Mouse (Mus musculus) kidney, adult 2 months (tissue): ENCODE data around the gene Aco2. TPM values are rescaled to one million over a fixed set of nuclear protein-coding genes. Genes with fewer than 3 reads are reported as not detected.

Experiments used
- DNase-seq: peaks from one replicate; pipeline ENCODE4 v3.0.0; 2021
- H3K27ac ChIP-seq: fragments of 200-500 bp; 2 replicates; pipeline ENCODE4 v1.5.1; 2012; ENCODE audit warnings: low read depth, low read length, control low read depth, inconsistent platforms; ENCODE audit not compliant: insufficient read depth
- H3K27me3 ChIP-seq: fragments of 200-500 bp; replicated peaks from 2 replicates; pipeline ENCODE4 v1.6.1; 2012; ENCODE audit warnings: mild to moderate bottlenecking, moderate library complexity, low read length, inconsistent platforms; ENCODE audit not compliant: control insufficient read depth, insufficient read depth
- H3K36me3 ChIP-seq: fragments of 200-500 bp; 2 replicates; pipeline ENCODE4 v1.6.1; 2012; ENCODE audit warnings: mild to moderate bottlenecking, moderate library complexity, low read length, inconsistent platforms; ENCODE audit not compliant: control insufficient read depth, insufficient read depth
- H3K4me1 ChIP-seq: fragments of 200-500 bp; 2 replicates; pipeline ENCODE4 v1.6.1; 2011; ENCODE audit warnings: low read length; ENCODE audit not compliant: control insufficient read depth, insufficient read depth
- H3K4me3 ChIP-seq: fragments of 200-500 bp; 2 replicates; pipeline ENCODE4 v1.5.1; 2011; ENCODE audit warnings: mild to moderate bottlenecking, low read depth, low read length, control low read depth; ENCODE audit not compliant: insufficient read depth
- CTCF ChIP-seq: fragments of 200-500 bp; conservative IDR thresholded peaks from 2 replicates; pipeline ENCODE4 v1.5.1; 2011; ENCODE audit warnings: low read depth, mild to moderate bottlenecking, control low read depth, low read length, moderate library complexity, mixed read lengths; ENCODE audit not compliant: insufficient read depth, insufficient read length
- POLR2A ChIP-seq: fragments of 200-500 bp; IDR thresholded peaks from one replicate; pipeline ENCODE4 v1.6.1; 2011; ENCODE audit warnings: low read depth, low read length, control low read depth
- WGBS: fragments of 180-500 bp; shearing (Covaris S2); methylation state at CpG from one replicate; pipeline ENCODE4 v1.1.7; 2018; 5-methylcytosine and 5-hydroxymethylcytosine counted together
- polyA plus RNA-seq: library from polyadenylated mRNA; depleted of rRNA; stranded (reverse); fragments of >200 nt; gene quantifications from 2 replicates; pipeline ENCODE4 v1.2.3, GENCODE M21; 2012

Aco2 gene
- polyA plus RNA-seq, 1 experiment = 915 TPM

- H3K36me3 ChIP-seq = no peaks in the 10 kb centered on the region
- H3K4me3 ChIP-seq = no peak overlapping the region
- no peak for TF ChIP-seq CTCF
- TF ChIP-seq POLR2A = no peak
- H3K27ac ChIP-seq = no peak overlapping the region
- DNase-seq = no peak
- 94% methylated on average over 2 of the region's 2 CpGs for WGBS
- H3K4me1 ChIP-seq = peaks cover 5% of the 10 kb centered on the region; the same call in 1 of the 2 replicates
- H3K27me3 ChIP-seq = no peaks in the 10 kb centered on the region
These were observed 68.9 kb downstream of the Aco2 start for GRCm38 (mm10) chr15:81941010-81941409.

GRCm38 (mm10) chr15:81943176-81943749 lies 71.2 kb downstream of the Aco2 start:
- H3K4me1 ChIP-seq = no peaks in the 10 kb centered on the region
- WGBS = 43% methylated on average over 9 of the region's 9 CpGs
- H3K27ac ChIP-seq = no peak overlapping the region
- no peak for DNase-seq
- no peak overlapping the region for H3K4me3 ChIP-seq
- no peaks in the 10 kb centered on the region for H3K36me3 ChIP-seq
- TF ChIP-seq POLR2A (no peak), CTCF (no peak)
- no peaks in the 10 kb centered on the region for H3K27me3 ChIP-seq

- Histone ChIP-seq H3K27me3 (no peaks in the 10 kb centered on the region), H3K4me3 (no peak overlapping the region), H3K27ac (no peak overlapping the region; the same call in 1 of the 2 replicates), H3K36me3 (no peaks in the 10 kb centered on the region), H3K4me1 (no peaks in the 10 kb centered on the region; the same call in 1 of the 2 replicates)
- no peak for TF ChIP-seq POLR2A
- TF ChIP-seq CTCF = no peak
- no peak for DNase-seq
- 68% methylated on average over 10 of the region's 10 CpGs for WGBS
These were observed 77.0 kb downstream of the Aco2 start for GRCm38 (mm10) chr15:81949076-81949475.

- Histone ChIP-seq H3K4me3 (no peak overlapping the region), H3K4me1 (no peaks in the 10 kb centered on the region; the same call in 1 of the 2 replicates), H3K27me3 (no peaks in the 10 kb centered on the region), H3K27ac (no peak overlapping the region; the same call in 1 of the 2 replicates), H3K36me3 (no peaks in the 10 kb centered on the region)
- WGBS = 62% methylated on average over 11 of the region's 11 CpGs
- TF ChIP-seq POLR2A (no peak), CTCF (no peak)
- peak; percentile 72 for DNase-seq
These were observed 77.5 kb downstream of the Aco2 start for GRCm38 (mm10) chr15:81949476-81950131.

GRCm38 (mm10) chr15:81950716-81951115 lies 78.6 kb downstream of the Aco2 start:
- Histone ChIP-seq H3K4me1 (no peaks in the 10 kb centered on the region; the same call in 1 of the 2 replicates), H3K27me3 (no peaks in the 10 kb centered on the region), H3K27ac (no peak overlapping the region), H3K36me3 (no peaks in the 10 kb centered on the region; the same call in 1 of the 2 replicates), H3K4me3 (no peak overlapping the region)
- 83% methylated on average over 5 of the region's 5 CpGs for WGBS
- TF ChIP-seq POLR2A = no peak
- no peak for TF ChIP-seq CTCF
- DNase-seq = no peak

GRCm38 (mm10) chr15:81951159-81951558 lies 79.0 kb downstream of the Aco2 start:
- TF ChIP-seq CTCF (0 out of 2 replicates have a peak, but pooled peaks have one; percentile 9), POLR2A (no peak)
- no peaks in the 10 kb centered on the region for H3K27me3 ChIP-seq
- no peak overlapping the region for H3K4me3 ChIP-seq
- H3K36me3 ChIP-seq = no peaks in the 10 kb centered on the region; the same call in 1 of the 2 replicates
- DNase-seq = no peak
- H3K27ac ChIP-seq = no peak overlapping the region
- WGBS = 84% methylated on average over 9 of the region's 9 CpGs
- H3K4me1 ChIP-seq = no peaks in the 10 kb centered on the region; the same call in 1 of the 2 replicates

- Histone ChIP-seq H3K36me3 (no peaks in the 10 kb centered on the region; the same call in 1 of the 2 replicates), H3K27me3 (no peaks in the 10 kb centered on the region), H3K4me1 (no peaks in the 10 kb centered on the region; the same call in 1 of the 2 replicates), H3K27ac (no peak overlapping the region), H3K4me3 (no peak overlapping the region)
- no peak for DNase-seq
- WGBS = 90% methylated on average over 4 of the region's 4 CpGs
- TF ChIP-seq CTCF = no peak
These were observed 80.2 kb downstream of the Aco2 start for GRCm38 (mm10) chr15:81952310-81952709.

- Histone ChIP-seq H3K36me3 (no peaks in the 10 kb centered on the region; the same call in 1 of the 2 replicates), H3K4me3 (no peak overlapping the region), H3K27ac (no peak overlapping the region), H3K27me3 (no peaks in the 10 kb centered on the region), H3K4me1 (no peaks in the 10 kb centered on the region; the same call in 1 of the 2 replicates)
- TF ChIP-seq POLR2A = no peak
- TF ChIP-seq CTCF = no peak
- 83% methylated on average over 9 of the region's 9 CpGs for WGBS
- DNase-seq = no peak
These were observed 82.1 kb downstream of the Aco2 start for GRCm38 (mm10) chr15:81954151-81954583.
